Mouse (Mus musculus) MEL (cell line): Measurements from ENCODE around the gene Psmd5.
"Not testable (repeated sequence)": the region's sequence is repeated elsewhere in the genome, so short reads cannot be mapped to it uniquely, and the experiment has no call there.

Experiments
- CTCF ChIP-seq, 3 experiments: IDR thresholded peaks in 2 of 3; conservative IDR thresholded peaks in 1 of 3; 2 replicates each; pipeline ENCODE4 v1.5.1; 2011 to 2012; ENCODE audit warnings: low read length in 3 of 3, low read depth in 2 of 3, mild to moderate bottlenecking in 2 of 3, improper control_type of control experiment in 1 of 3, inconsistent platforms in 1 of 3, mixed read lengths in 1 of 3, moderate library complexity in 1 of 3; ENCODE audit not compliant: control insufficient read depth in 1 of 3, insufficient read depth in 1 of 3, poor library complexity in 1 of 3, severe bottlenecking in 1 of 3
- HCFC1 ChIP-seq: IDR thresholded peaks from 2 replicates; pipeline ENCODE4 v1.6.1; 2012; ENCODE audit warnings: low read depth, mild to moderate bottlenecking, inconsistent platforms, low read length, improper control_type of control experiment, moderate library complexity
- MAZ ChIP-seq: IDR thresholded peaks from 2 replicates; pipeline ENCODE4 v1.6.1; 2012; ENCODE audit warnings: low read depth, mild to moderate bottlenecking, inconsistent platforms, low read length, improper control_type of control experiment
- MEF2A ChIP-seq: IDR thresholded peaks from 2 replicates; pipeline ENCODE4 v1.6.1; 2014; ENCODE audit warnings: low read depth, mild to moderate bottlenecking, inconsistent platforms, low read length, improper control_type of control experiment; ENCODE audit not compliant: poor library complexity, insufficient replicate concordance, severe bottlenecking; ENCODE audit errors: extremely low read depth
- POLR2AphosphoS2 ChIP-seq: IDR thresholded peaks from 2 replicates; pipeline ENCODE4 v1.6.1; 2011; ENCODE audit warnings: low read length, improper control_type of control experiment
- POLR2AphosphoS5 ChIP-seq: IDR thresholded peaks from 2 replicates; pipeline ENCODE4 v1.6.1; 2012; ENCODE audit warnings: low read depth, borderline replicate concordance, mild to moderate bottlenecking, inconsistent platforms, low read length, moderate library complexity, mixed read lengths
- SIN3A ChIP-seq: IDR thresholded peaks from 2 replicates; pipeline ENCODE4 v1.6.1; 2012; ENCODE audit warnings: low read length, improper control_type of control experiment, inconsistent platforms
- TAL1 ChIP-seq: IDR thresholded peaks from 2 replicates; pipeline ENCODE4 v1.6.1; 2012; ENCODE audit warnings: mild to moderate bottlenecking, inconsistent platforms, low read length, moderate library complexity, mixed read lengths
- TBP ChIP-seq: IDR thresholded peaks from 2 replicates; pipeline ENCODE4 v1.8.0; 2011; ENCODE audit warnings: low read depth, low read length, improper control_type of control experiment
- TCF12 ChIP-seq: IDR thresholded peaks from 2 replicates; pipeline ENCODE4 v1.6.1; 2014; ENCODE audit warnings: low read depth, mild to moderate bottlenecking, inconsistent platforms, low read length, improper control_type of control experiment, moderate library complexity
- UBTF ChIP-seq: IDR thresholded peaks from 2 replicates; pipeline ENCODE4 v1.6.1; 2012; ENCODE audit warnings: low read depth, mild to moderate bottlenecking, inconsistent platforms, low read length, improper control_type of control experiment, moderate library complexity, borderline replicate concordance; ENCODE audit not compliant: insufficient read depth
- USF1 ChIP-seq: IDR thresholded peaks from 2 replicates; pipeline ENCODE4 v1.6.1; 2014; ENCODE audit warnings: low read depth, mild to moderate bottlenecking, inconsistent platforms, low read length, improper control_type of control experiment, moderate library complexity
- ZKSCAN1 ChIP-seq: IDR thresholded peaks from 2 replicates; pipeline ENCODE4 v1.6.1; 2012; ENCODE audit warnings: low read depth, mild to moderate bottlenecking, inconsistent platforms, low read length, improper control_type of control experiment, moderate library complexity
- ZNF384 ChIP-seq: IDR thresholded peaks from 2 replicates; pipeline ENCODE4 v1.6.1; 2012; ENCODE audit warnings: low read depth, mild to moderate bottlenecking, inconsistent platforms, low read length, improper control_type of control experiment

GRCm38 (mm10) chr2:34815893-34816292, 58.9 kb downstream of the Psmd5 start:
- TF ChIP-seq TBP; TAL1; USF1; TCF12; CTCF (IDR thresholded peaks at IDR 0.05 in 2 of 3, conservative IDR thresholded peaks at IDR 0.05 in 1 of 3; ENCODE audit: control insufficient read depth in 1 of 3, insufficient read depth in 1 of 3, low read depth in 2 of 3, low read length in 3 of 3, poor library complexity in 1 of 3, severe bottlenecking in 1 of 3); POLR2AphosphoS5; SIN3A; MAZ; MEF2A; UBTF; HCFC1; ZKSCAN1; ZNF384: not testable (repeated sequence)
- 0 out of 2 replicates have a peak, but pooled peaks have one; percentile 2 for TF ChIP-seq POLR2AphosphoS2
